In genomic region chr2:76001392-76001791, GRCm38 (mm10) we compare ENCODE assay signal across 10 mouse cellular contexts. TPM values are rescaled to one million over a fixed set of nuclear protein-coding genes. Genes with fewer than 3 reads are reported as not detected.
DNase-seq lines count a peak whose midpoint lies in the region; ATAC-seq and TF ChIP-seq lines count a peak whose summit lies in the region.
"Had no signal": no experiment of that assay in that cellular context is flagged by ENCODE, and none has a peak within 500 bp of the region (broad histone marks: within the 10 kb centered on the region; RNA-seq: fewer than 3 reads in every experiment).

No protein-coding gene starts in this region.

- 0 out of 2 replicates have a peak, but pooled peaks cover 8% of the 10 kb centered on the region for H3K27me3 ChIP-seq in intestine, postnatal 0 days (replicated peaks; ENCODE audit: control insufficient read depth, insufficient read depth, low read length)
- H3K27me3 ChIP-seq in intestine, embryonic 15.5 days (replicated peaks) = no peaks in the 10 kb centered on the region
- H3K27me3 ChIP-seq in MEL (ENCODE audit: control insufficient read depth in 1 of 2, insufficient read depth in 2 of 2, low read length in 2 of 2) = peaks cover 0 to 1% of the 10 kb centered on the region in 2 experiments; a peak in 2 of 4 replicates
- H3K27me3 ChIP-seq in heart, embryonic 16.5 days (ENCODE audit: control insufficient read depth, insufficient read depth, low read length) = no peaks in the 10 kb centered on the region
- H3K27me3 ChIP-seq: embryonic facial prominence, embryonic 15.5 days; lung, embryonic 15.5 days had no signal

- TF ChIP-seq EP300 in MEL (IDR thresholded peaks at IDR 0.05; ENCODE audit: low read depth in 1 of 2, low read length in 2 of 2) = no peak

- intact Hi-C loops in left cerebral cortex, adult 2 months (cut with DNase I) = loop anchor here (5.0 kb wide), 1 partner anchor 56 kb away; no protein-coding TSS in a partner anchor

- H3K9ac ChIP-seq in intestine, postnatal 0 days (ENCODE audit: low read depth, low read length) = no peak overlapping the region
- H3K9ac ChIP-seq in intestine, embryonic 15.5 days = no peak overlapping the region
- H3K9ac ChIP-seq in MEL (ENCODE audit: control insufficient read depth, low read depth, low read length, poor library complexity, severe bottlenecking) = no peak overlapping the region
- H3K9ac ChIP-seq in heart, embryonic 16.5 days (ENCODE audit: low read length) = no peak overlapping the region
- H3K9ac ChIP-seq: embryonic facial prominence, embryonic 15.5 days; lung, embryonic 15.5 days had no signal

- no peak overlapping the region for H3K27ac ChIP-seq in intestine, postnatal 0 days (ENCODE audit: low read depth, low read length)
- no peak overlapping the region for H3K27ac ChIP-seq in intestine, embryonic 15.5 days
- no peak overlapping the region for H3K27ac ChIP-seq in MEL (ENCODE audit: control insufficient read depth, low read depth, low read length)
- no peak overlapping the region for H3K27ac ChIP-seq in heart, embryonic 16.5 days (ENCODE audit: low read length)
- no peak overlapping the region for H3K27ac ChIP-seq in left cerebral cortex, adult 2 months
- H3K27ac ChIP-seq: embryonic facial prominence, embryonic 15.5 days; lung, embryonic 15.5 days had no signal

- H3K4me2 ChIP-seq in intestine, postnatal 0 days (replicated peaks; ENCODE audit: low read depth) = no peak overlapping the region
- H3K4me2 ChIP-seq in intestine, embryonic 15.5 days (replicated peaks) = no peak overlapping the region
- no peak overlapping the region for H3K4me2 ChIP-seq in heart, embryonic 16.5 days (ENCODE audit: low read depth, low read length)
- H3K4me2 ChIP-seq: embryonic facial prominence, embryonic 15.5 days; lung, embryonic 15.5 days had no signal

- H3K4me1 ChIP-seq in intestine, postnatal 0 days (replicated peaks; ENCODE audit: control insufficient read depth, insufficient read depth, low read length) = no peaks in the 10 kb centered on the region
- peaks cover 9% of the 10 kb centered on the region for H3K4me1 ChIP-seq in intestine, embryonic 15.5 days (replicated peaks)
- no peaks in the 10 kb centered on the region for H3K4me1 ChIP-seq in MEL (ENCODE audit: control insufficient read depth in 1 of 2, insufficient read depth in 2 of 2, low read length in 2 of 2)
- H3K4me1 ChIP-seq in heart, embryonic 16.5 days (ENCODE audit: control insufficient read depth, insufficient read depth, low read length) = peaks cover 14% of the 10 kb centered on the region
- H3K4me1 ChIP-seq: embryonic facial prominence, embryonic 15.5 days had no signal

- H3K36me3 ChIP-seq in intestine, postnatal 0 days (ENCODE audit: control insufficient read depth, insufficient read depth) = no peaks in the 10 kb centered on the region
- H3K36me3 ChIP-seq in intestine, embryonic 15.5 days = no peaks in the 10 kb centered on the region
- no peaks in the 10 kb centered on the region for H3K36me3 ChIP-seq in MEL (ENCODE audit: control insufficient read depth in 1 of 2, insufficient read depth in 2 of 2, low read length in 2 of 2)
- no peaks in the 10 kb centered on the region for H3K36me3 ChIP-seq in heart, embryonic 16.5 days (ENCODE audit: control insufficient read depth, insufficient read depth)
- H3K36me3 ChIP-seq: embryonic facial prominence, embryonic 15.5 days; lung, embryonic 15.5 days had no signal

- no peak overlapping the region for H3K4me3 ChIP-seq in intestine, postnatal 0 days (ENCODE audit: low read depth, low read length)
- H3K4me3 ChIP-seq in intestine, embryonic 15.5 days (replicated peaks) = no peak overlapping the region
- H3K4me3 ChIP-seq in MEL (ENCODE audit: control insufficient read depth in 1 of 2, insufficient read depth in 1 of 2, low read depth in 2 of 2, low read length in 2 of 2) = no peak overlapping the region
- no peak overlapping the region for H3K4me3 ChIP-seq in heart, embryonic 16.5 days (ENCODE audit: low read length)
- no peak overlapping the region for H3K4me3 ChIP-seq in left cerebral cortex, adult 2 months
- H3K4me3 ChIP-seq: embryonic facial prominence, embryonic 15.5 days; lung, embryonic 15.5 days had no signal

- TF ChIP-seq CTCF in intestine, postnatal 0 days (IDR thresholded peaks at IDR 0.05; ENCODE audit: low read depth) = peak; percentile 88
- peak; percentile 46 to 73 (median 63) for TF ChIP-seq CTCF in MEL (IDR thresholded peaks at IDR 0.05 in 2 of 3, conservative IDR thresholded peaks at IDR 0.05 in 1 of 3; ENCODE audit: control insufficient read depth in 1 of 3, insufficient read depth in 1 of 3, low read depth in 2 of 3, low read length in 3 of 3, poor library complexity in 1 of 3, severe bottlenecking in 1 of 3)
- peak; percentile 76 for TF ChIP-seq CTCF in left cerebral cortex, adult 2 months (IDR thresholded peaks at IDR 0.05)

- WGBS in intestine, postnatal 0 days = 42% methylated on average over 8 of the region's 8 CpGs
- WGBS in intestine, embryonic 15.5 days = 47% methylated on average over 8 of the region's 8 CpGs
- 35% methylated on average over 8 of the region's 8 CpGs for whole genome bisulfite sequencing in heart, embryonic 16.5 days

- ATAC-seq in intestine, postnatal 0 days = no peak
- ATAC-seq in intestine, embryonic 15.5 days = no peak
- 0 out of 2 replicates have a peak, but pooled peaks have one; percentile 50 for ATAC-seq in heart, embryonic 16.5 days (replicated peaks; ENCODE audit: extremely low read depth, insufficient read depth, low FRiP score)
- peak; percentile 62; the same call in 1 of the 2 replicates for ATAC-seq in neutrophil, adult 5-6 weeks (ENCODE audit: extremely low read depth, insufficient number of reproducible peaks, low FRiP score, poor library complexity, severe bottlenecking)

- peak; percentile 42 for DNase-seq in MEL (ENCODE audit: low read depth, low spot score)
- peak; percentile 32 for DNase-seq in cerebellum, adult 8-10 months
- DNase-seq in left cerebral cortex, adult 2 months (ENCODE audit: extremely low spot score in 1 of 2, low spot score in 2 of 2) = peak; percentile 42 to 65
- peak; percentile 93 for DNase-seq in thymus, postnatal 4 days

- H3K9me3 ChIP-seq in intestine, postnatal 0 days (ENCODE audit: control insufficient read depth) = no peaks in the 10 kb centered on the region
- no peaks in the 10 kb centered on the region for H3K9me3 ChIP-seq in intestine, embryonic 15.5 days
- H3K9me3 ChIP-seq in MEL (replicated peaks; ENCODE audit: insufficient read depth, low read length) = no peaks in the 10 kb centered on the region
- H3K9me3 ChIP-seq in heart, embryonic 16.5 days (replicated peaks; ENCODE audit: control insufficient read depth, low read length) = no peaks in the 10 kb centered on the region
- H3K9me3 ChIP-seq: embryonic facial prominence, embryonic 15.5 days; lung, embryonic 15.5 days had no signal

- TF ChIP-seq POLR2A in MEL (IDR thresholded peaks at IDR 0.05; ENCODE audit: control insufficient read depth in 1 of 2, insufficient read depth in 1 of 2, low read depth in 1 of 2, low read length in 2 of 2, poor library complexity in 1 of 2) = no peak

- no peaks in the 10 kb centered on the region for H3K79me2 ChIP-seq in MEL (ENCODE audit: control insufficient read depth, insufficient read depth, low read length, poor library complexity)

- peak; percentile 21 for TF ChIP-seq RAD21 in MEL (IDR thresholded peaks at IDR 0.05; ENCODE audit: low read depth, low read length)

TF ChIP-seq in MEL, 35 proteins besides CTCF, POLR2A, EP300 and RAD21:
- peak; percentile 47 for TF ChIP-seq SMC3 (IDR thresholded peaks at IDR 0.05; ENCODE audit: low read depth, low read length)
- TF ChIP-seq ZNF384 (IDR thresholded peaks at IDR 0.05; ENCODE audit: low read depth, low read length) = no peak
TF ChIP-seq in MEL: peak in this region for 1.

RNA-seq across cellular contexts. Expression of gene Ttc30a1, which starts 19.6 kb away (rescaled TPM):
- polyA plus RNA-seq in intestine, postnatal 0 days (2015; fragmentation: Nextera tagmentation; extraction: Ambion mirVana) = 2.4 and 2.6 TPM in 2 replicates
- 5.8 TPM in 2 replicates for polyA plus RNA-seq in intestine, embryonic 15.5 days (2015; fragmentation: Nextera tagmentation; extraction: Ambion mirVana)
- not detected in 2 replicates for total RNA-seq in MEL (2012; rRNA removed)
- polyA plus RNA-seq in MEL (2012; ENCODE audit: insufficient read depth in 1 of 2, insufficient read length in 2 of 2, low read depth in 1 of 2, low replicate concordance in 2 of 2, missing spikeins in 1 of 2) = not detected
- polyA plus RNA-seq in heart, embryonic 16.5 days (2015; fragmentation: Nextera tagmentation; extraction: Ambion mirVana) = 5.7 and 6.2 TPM in 2 replicates
- 1 to 10 TPM; 2.9 to 3.4 TPM for total RNA-seq in left cerebral cortex, adult 2 months (2021)
- 5.4 and 5.6 TPM in 2 replicates for total RNA-seq in neutrophil, adult 5-6 weeks (2017)

RNA-seq across cellular contexts. Expression of gene Ttc30a2, which starts 23.4 kb away (rescaled TPM):
- polyA plus RNA-seq in intestine, postnatal 0 days (2015; fragmentation: Nextera tagmentation; extraction: Ambion mirVana) = 0.13 and 0.23 TPM in 2 replicates
- 0.08 and 0.16 TPM in 2 replicates for polyA plus RNA-seq in intestine, embryonic 15.5 days (2015; fragmentation: Nextera tagmentation; extraction: Ambion mirVana)
- not detected in 2 replicates for total RNA-seq in MEL (2012; rRNA removed)
- not detected for polyA plus RNA-seq in MEL (2012; ENCODE audit: insufficient read depth in 1 of 2, insufficient read length in 2 of 2, low read depth in 1 of 2, low replicate concordance in 2 of 2, missing spikeins in 1 of 2)
- 1.4 and 1.6 TPM in 2 replicates for polyA plus RNA-seq in heart, embryonic 16.5 days (2015; fragmentation: Nextera tagmentation; extraction: Ambion mirVana)
- total RNA-seq in left cerebral cortex, adult 2 months (2021) = under 1 TPM; 0.28 to 0.50 TPM
- 1.5 and 2.3 TPM in 2 replicates for total RNA-seq in neutrophil, adult 5-6 weeks (2017)

Comparison
In these comparisons a context has a peak if more than half of its experiments do, and no peak if none do; other contexts are left out.
1. ATAC-seq: peak in heart, embryonic 16.5 days (single experiment) and neutrophil, adult 5-6 weeks (single experiment); none in intestine, postnatal 0 days (single experiment) and intestine, embryonic 15.5 days (single experiment).
2. DNase-seq: peak in every context shown above with its lines; median percentile 93 in thymus, postnatal 4 days; 54 in left cerebral cortex, adult 2 months; 42 in MEL; 32 in cerebellum, adult 8-10 months.
3. Peak in every context shown above with its lines, with median percentiles within 50 percentile points of each other: CTCF ChIP-seq.